ENCODE assay signal across 17 mouse cellular contexts in genomic region chr10:126822418-126822817, GRCm38 (mm10).
"Had no signal": no experiment of that assay in that cellular context is flagged by ENCODE, and none has a peak within 500 bp of the region (broad histone marks: within the 10 kb centered on the region; RNA-seq: fewer than 3 reads in every experiment).

No protein-coding gene starts in this region.

- H3K4me2 ChIP-seq: liver, embryonic 13.5 days; midbrain, embryonic 11.5 days; neural tube, embryonic 12.5 days; neural tube, embryonic 15.5 days had no signal

- H3K9ac ChIP-seq: liver, embryonic 13.5 days; neural tube, embryonic 12.5 days; neural tube, embryonic 15.5 days had no signal

- DNase-seq: kidney, adult 2 months; kidney, postnatal 25 days; liver, embryonic 13.5 days; lung, adult 2 months; lung, postnatal 14 days; lung, postnatal 4 days; right cerebral cortex, adult 18-20 months; right cerebral cortex, postnatal 14 days; right cerebral cortex, postnatal 4 days; thymus, adult 2 months; thymus, postnatal 14 days; thymus, postnatal 4 days had no signal

- H3K4me1 ChIP-seq: liver, embryonic 13.5 days; neural tube, embryonic 12.5 days had no signal

- H3K4me3 ChIP-seq: liver, embryonic 13.5 days; neural tube, embryonic 12.5 days; neural tube, embryonic 15.5 days had no signal

- H3K36me3 ChIP-seq: liver, embryonic 13.5 days; neural tube, embryonic 12.5 days; neural tube, embryonic 15.5 days had no signal

- H3K27me3 ChIP-seq: liver, embryonic 13.5 days; neural tube, embryonic 12.5 days; neural tube, embryonic 15.5 days had no signal

- H3K9me3 ChIP-seq: liver, embryonic 13.5 days; neural tube, embryonic 12.5 days; neural tube, embryonic 15.5 days had no signal

- H3K27ac ChIP-seq: kidney, postnatal 0 days; liver, embryonic 13.5 days; neural tube, embryonic 12.5 days; neural tube, embryonic 15.5 days; stomach, postnatal 0 days had no signal
